Mouse (Mus musculus) spleen, adult 2 months (tissue): ENCODE measurements around the gene Olfr325.

ENCODE experiments used
- CTCF ChIP-seq: fragments of 200-500 bp; IDR thresholded peaks from 2 replicates; pipeline ENCODE4 v1.5.1; 2011; ENCODE audit warnings: mild to moderate bottlenecking, inconsistent platforms; ENCODE audit not compliant: insufficient read depth, insufficient read length, insufficient replicate concordance; ENCODE audit errors: extremely low read depth
- POLR2A ChIP-seq: fragments of 200-500 bp; IDR thresholded peaks from 2 replicates; pipeline ENCODE4 v1.6.1; 2011; ENCODE audit warnings: low read depth, low read length, inconsistent platforms

- TF ChIP-seq CTCF = no peak
- TF ChIP-seq POLR2A = no peak
These were observed 25.4 kb downstream of the Olfr325 start for GRCm38 (mm10) chr11:58602800-58603560.
